Mouse (Mus musculus) intestine, embryonic 15.5 days (tissue): ENCODE data around the gene Rasal1. TPM values are rescaled to one million over a fixed set of nuclear protein-coding genes. Genes with fewer than 3 reads are reported as not detected.

Source experiments
- ATAC-seq: fragments of 200-750 bp; cut with Nextera tagmentation; 2 replicates; pipeline ENCODE4 v1.8.0; 2017; ENCODE audit warnings: moderate TSS enrichment, moderate library complexity
- H3K27ac ChIP-seq: fragments of 300-500 bp; sonication (generic); 2 replicates; pipeline ENCODE4 v1.5.1; 2015; ENCODE audit warnings: mild to moderate bottlenecking, inconsistent platforms
- H3K27me3 ChIP-seq: fragments of 300-500 bp; sonication (generic); replicated peaks from 2 replicates; pipeline ENCODE4 v1.6.1; 2015; ENCODE audit warnings: inconsistent platforms
- H3K36me3 ChIP-seq: fragments of 300-500 bp; sonication (generic); 2 replicates; pipeline ENCODE4 v1.6.1; 2015; ENCODE audit warnings: inconsistent platforms
- H3K4me1 ChIP-seq: fragments of 300-500 bp; sonication (generic); replicated peaks from 2 replicates; pipeline ENCODE4 v1.6.1; 2015; ENCODE audit warnings: inconsistent platforms
- H3K4me2 ChIP-seq: fragments of 300-500 bp; sonication (generic); replicated peaks from 2 replicates; pipeline ENCODE4 v1.6.1; 2015; ENCODE audit warnings: mild to moderate bottlenecking, inconsistent platforms
- H3K4me3 ChIP-seq: fragments of 300-500 bp; sonication (generic); replicated peaks from 2 replicates; pipeline ENCODE4 v1.5.1; 2015; ENCODE audit warnings: inconsistent platforms
- H3K9ac ChIP-seq: fragments of 300-500 bp; sonication (generic); 2 replicates; pipeline ENCODE4 v1.6.1; 2015; ENCODE audit warnings: inconsistent platforms
- H3K9me3 ChIP-seq: fragments of 300-500 bp; sonication (generic); 2 replicates; pipeline ENCODE4 v1.6.1; 2016; ENCODE audit warnings: inconsistent platforms
- WGBS: fragments of 180-500 bp; shearing (Covaris S2); methylation state at CpG from one replicate; pipeline ENCODE4 v1.1.7; 2015; 5-methylcytosine and 5-hydroxymethylcytosine counted together
- polyA plus RNA-seq: library from polyadenylated mRNA; unstranded; fragments of >200 nt; fragmentation: Nextera tagmentation; extraction: Ambion mirVana; gene quantifications from 2 replicates; pipeline ENCODE4 v1.2.1, GENCODE M21; 2015

The Rasal1 gene
- polyA plus RNA-seq, 1 experiment from 2014 or later = 0.49 TPM

- 75% methylated on average over 3 of the region's 3 CpGs for WGBS
- Histone ChIP-seq H3K4me3 (no peak overlapping the region), H3K27me3 (0 out of 2 replicates have a peak, but pooled peaks cover 15% of the 10 kb centered on the region), H3K9ac (no peak overlapping the region), H3K27ac (no peak overlapping the region), H3K4me1 (peaks cover 6% of the 10 kb centered on the region; the same call in 1 of the 2 replicates), H3K4me2 (no peak overlapping the region), H3K9me3 (no peaks in the 10 kb centered on the region), H3K36me3 (no peaks in the 10 kb centered on the region)
- ATAC-seq = no peak
Measured at GRCm38 (mm10) chr5:120703660-120704059, 55.0 kb downstream of the Rasal1 start.

GRCm38 (mm10) chr5:120704421-120704820 lies 55.8 kb downstream of the Rasal1 start:
- H3K27ac ChIP-seq = no peak overlapping the region
- 46% methylated on average over 6 of the region's 6 CpGs for WGBS
- no peak for ATAC-seq
- no peaks in the 10 kb centered on the region for H3K9me3 ChIP-seq
- no peaks in the 10 kb centered on the region for H3K36me3 ChIP-seq
- H3K4me1 ChIP-seq = peaks cover 6% of the 10 kb centered on the region; the same call in 1 of the 2 replicates
- no peak overlapping the region for H3K4me3 ChIP-seq
- no peak overlapping the region for H3K9ac ChIP-seq
- 0 out of 2 replicates have a peak, but pooled peaks cover 20% of the 10 kb centered on the region for H3K27me3 ChIP-seq
- H3K4me2 ChIP-seq = no peak overlapping the region

- H3K4me3 ChIP-seq = no peak overlapping the region
Measured at GRCm38 (mm10) chr5:120706541-120706940, 57.9 kb downstream of the Rasal1 start.

GRCm38 (mm10) chr5:120706976-120707375 lies 58.4 kb downstream of the Rasal1 start:
- peaks cover 18% of the 10 kb centered on the region for H3K4me1 ChIP-seq
- no peak overlapping the region for H3K27ac ChIP-seq
- no peak overlapping the region for H3K4me3 ChIP-seq
- peak overlapping the region; percentile 22; the same call in 1 of the 2 replicates for H3K4me2 ChIP-seq
- H3K27me3 ChIP-seq = peaks cover 46% of the 10 kb centered on the region
- H3K9ac ChIP-seq = no peak overlapping the region
- no peak for ATAC-seq
- H3K36me3 ChIP-seq = no peaks in the 10 kb centered on the region
- 59% methylated on average over 9 of the region's 13 CpGs for WGBS
- no peaks in the 10 kb centered on the region for H3K9me3 ChIP-seq

More at GRCm38 (mm10) chr5:120706541-120706940, 57.9 kb downstream of the Rasal1 start:
- Histone ChIP-seq H3K4me1 (peaks cover 18% of the 10 kb centered on the region), H3K27ac (no peak overlapping the region), H3K36me3 (no peaks in the 10 kb centered on the region), H3K9me3 (no peaks in the 10 kb centered on the region), H3K27me3 (peaks cover 41% of the 10 kb centered on the region), H3K9ac (no peak overlapping the region), H3K4me2 (peak overlapping the region; percentile 22; the same call in 1 of the 2 replicates)
- WGBS = 13% methylated on average over 16 of the region's 16 CpGs
- no peak for ATAC-seq

GRCm38 (mm10) chr5:120710161-120710825 lies 61.7 kb downstream of the Rasal1 start:
- no peaks in the 10 kb centered on the region for H3K9me3 ChIP-seq
- no peaks in the 10 kb centered on the region for H3K36me3 ChIP-seq
- peak overlapping the region; percentile 42 for H3K9ac ChIP-seq
- H3K4me3 ChIP-seq = peak overlapping the region; percentile 49
- H3K27me3 ChIP-seq = peaks cover 64% of the 10 kb centered on the region
- H3K4me1 ChIP-seq = peaks cover 18% of the 10 kb centered on the region
- 5% methylated on average over 40 of the region's 40 CpGs for WGBS
- ATAC-seq = peak; percentile 44
- H3K4me2 ChIP-seq = peak overlapping the region; percentile 80
- H3K27ac ChIP-seq = no peak overlapping the region

GRCm38 (mm10) chr5:120710826-120711248 lies 62.2 kb downstream of the Rasal1 start:
- no peaks in the 10 kb centered on the region for H3K9me3 ChIP-seq

GRCm38 (mm10) chr5:120711416-120711815 lies 62.8 kb downstream of the Rasal1 start:
- Histone ChIP-seq H3K4me2 (peak overlapping the region; percentile 80), H3K4me1 (peaks cover 16% of the 10 kb centered on the region), H3K27me3 (peaks cover 59% of the 10 kb centered on the region), H3K9me3 (no peaks in the 10 kb centered on the region), H3K4me3 (peak overlapping the region; percentile 49), H3K27ac (no peak overlapping the region), H3K9ac (peak overlapping the region; percentile 42), H3K36me3 (no peaks in the 10 kb centered on the region)
- no peak; the same call in 1 of the 2 replicates for ATAC-seq
- WGBS = 3% methylated on average over 43 of the region's 43 CpGs

More at GRCm38 (mm10) chr5:120710826-120711248, 62.2 kb downstream of the Rasal1 start:
- Histone ChIP-seq H3K36me3 (no peaks in the 10 kb centered on the region), H3K27ac (no peak overlapping the region), H3K27me3 (peaks cover 61% of the 10 kb centered on the region), H3K4me3 (peak overlapping the region; percentile 49), H3K4me2 (peak overlapping the region; percentile 80), H3K9ac (peak overlapping the region; percentile 42), H3K4me1 (peaks cover 18% of the 10 kb centered on the region)
- no peak for ATAC-seq
- WGBS = under 1% methylated on average over 34 of the region's 34 CpGs

GRCm38 (mm10) chr5:120711827-120712226 lies 63.2 kb downstream of the Rasal1 start, which contains the start of gene Dtx1:
Gene Dtx1, minus strand, starts transcription at chr5:120711927.
- WGBS = 40% methylated on average over 3 of the region's 3 CpGs

GRCm38 (mm10) chr5:120712721-120713120 lies 64.1 kb downstream of the Rasal1 start:
- no peak overlapping the region for H3K27ac ChIP-seq
- peaks cover 12% of the 10 kb centered on the region for H3K4me1 ChIP-seq
- H3K27me3 ChIP-seq = peaks cover 59% of the 10 kb centered on the region
- ATAC-seq = no peak
- no peaks in the 10 kb centered on the region for H3K36me3 ChIP-seq
- H3K4me2 ChIP-seq = no peak overlapping the region
- H3K9me3 ChIP-seq = no peaks in the 10 kb centered on the region
- no peak overlapping the region for H3K4me3 ChIP-seq
- 66% methylated on average over 8 of the region's 8 CpGs for WGBS
- no peak overlapping the region for H3K9ac ChIP-seq

More at GRCm38 (mm10) chr5:120711827-120712226, 63.2 kb downstream of the Rasal1 start, which contains the start of gene Dtx1:
- Histone ChIP-seq H3K9me3 (no peaks in the 10 kb centered on the region), H3K4me2 (peak within 1 kb of the TSS; percentile 80), H3K9ac (peak within 1 kb of the TSS; percentile 42), H3K27ac (no peak within 1 kb of the TSS), H3K36me3 (no peaks in the 10 kb centered on the region), H3K4me3 (peak within 1 kb of the TSS; percentile 49), H3K4me1 (peaks cover 12% of the 10 kb centered on the region), H3K27me3 (peaks cover 59% of the 10 kb centered on the region)
- no peak; the same call in 1 of the 2 replicates for ATAC-seq

GRCm38 (mm10) chr5:120714314-120714713 lies 65.7 kb downstream of the Rasal1 start:
- H3K9ac ChIP-seq = no peak overlapping the region
- H3K4me3 ChIP-seq = no peak overlapping the region
- no peak overlapping the region for H3K27ac ChIP-seq
- H3K27me3 ChIP-seq = peaks cover 48% of the 10 kb centered on the region
- no peak for ATAC-seq
- no peak overlapping the region for H3K4me2 ChIP-seq
- no peaks in the 10 kb centered on the region for H3K9me3 ChIP-seq
- H3K4me1 ChIP-seq = peaks cover 12% of the 10 kb centered on the region
- 4% methylated on average over 16 of the region's 16 CpGs for WGBS
- no peaks in the 10 kb centered on the region for H3K36me3 ChIP-seq

GRCm38 (mm10) chr5:120717136-120717535 lies 68.5 kb downstream of the Rasal1 start:
- Histone ChIP-seq H3K4me1 (no peaks in the 10 kb centered on the region), H3K9me3 (no peaks in the 10 kb centered on the region), H3K27me3 (peaks cover 20% of the 10 kb centered on the region), H3K4me3 (no peak overlapping the region), H3K9ac (no peak overlapping the region), H3K27ac (no peak overlapping the region), H3K4me2 (no peak overlapping the region), H3K36me3 (no peaks in the 10 kb centered on the region)
- ATAC-seq = no peak
- 67% methylated on average over 10 of the region's 10 CpGs for WGBS

GRCm38 (mm10) chr5:120718600-120719378 lies 70.2 kb downstream of the Rasal1 start:
- H3K27ac ChIP-seq = no peak overlapping the region
- H3K27me3 ChIP-seq = 0 out of 2 replicates have a peak, but pooled peaks cover 7% of the 10 kb centered on the region
- H3K4me1 ChIP-seq = no peaks in the 10 kb centered on the region
- no peak overlapping the region for H3K4me2 ChIP-seq
- ATAC-seq = no peak
- no peaks in the 10 kb centered on the region for H3K9me3 ChIP-seq
- no peak overlapping the region for H3K4me3 ChIP-seq
- 45% methylated on average over 15 of the region's 15 CpGs for WGBS
- H3K36me3 ChIP-seq = no peaks in the 10 kb centered on the region
- no peak overlapping the region for H3K9ac ChIP-seq
